Mouse (Mus musculus) CH12.LX (cell line): ENCODE results near the gene Olfr187. TPM values are rescaled to one million over a fixed set of nuclear protein-coding genes. Genes with fewer than 3 reads are reported as not detected.

Source experiments
- DNase-seq: peaks from one replicate; pipeline ENCODE4 v3.0.0-alpha.2; 2013; ENCODE audit errors: extremely low read depth
- H3K27ac ChIP-seq: 2 replicates; pipeline ENCODE4 v1.5.1; 2012; ENCODE audit warnings: low read depth, mild to moderate bottlenecking, control low read depth, moderate library complexity; ENCODE audit not compliant: insufficient read depth
- H3K27me3 ChIP-seq: replicated peaks from 2 replicates; pipeline ENCODE3; 2012; ENCODE audit warnings: inconsistent platforms
- H3K36me3 ChIP-seq, 2 experiments: replicated peaks in 1 of 2; 2 replicates each; pipeline versions ENCODE3 to v1.6.1; 2012; ENCODE audit warnings: inconsistent platforms in 1 of 2, low read length in 1 of 2, mild to moderate bottlenecking in 1 of 2, mixed read lengths in 1 of 2, moderate library complexity in 1 of 2; ENCODE audit not compliant: control insufficient read depth in 1 of 2, insufficient read depth in 1 of 2
- H3K4me1 ChIP-seq, 2 experiments: 2 replicates each; pipeline ENCODE4 v1.6.1; 2012; ENCODE audit warnings: inconsistent platforms in 1 of 2, moderate library complexity in 1 of 2; ENCODE audit not compliant: insufficient read depth in 2 of 2, control insufficient read depth in 1 of 2
- H3K4me2 ChIP-seq: 2 replicates; pipeline ENCODE4 v1.6.1; 2012; ENCODE audit warnings: low read depth, mild to moderate bottlenecking, control low read depth; ENCODE audit not compliant: poor library complexity, insufficient read depth, severe bottlenecking
- H3K4me3 ChIP-seq, 3 experiments: fragments of 150-350 bp in 1 of 3; sonication (generic) in 1 of 3; replicated peaks in 1 of 3; 2 replicates each; pipeline versions ENCODE3 to v1.5.1; 2011 to 2012; ENCODE audit warnings: low read depth in 2 of 3, low read length in 2 of 3, mild to moderate bottlenecking in 2 of 3, moderate library complexity in 2 of 3, control low read depth in 1 of 3, improper control_type of control experiment in 1 of 3, inconsistent platforms in 1 of 3, mixed read lengths in 1 of 3; ENCODE audit not compliant: poor library complexity in 1 of 3
- H3K79me2 ChIP-seq: replicated peaks from 2 replicates; pipeline ENCODE4 v1.6.1; 2012; ENCODE audit warnings: mild to moderate bottlenecking, moderate library complexity; ENCODE audit not compliant: control insufficient read depth, poor library complexity, insufficient read depth, severe bottlenecking; ENCODE audit errors: extremely low read depth
- H3K9ac ChIP-seq: 2 replicates; pipeline ENCODE4 v1.6.1; 2012; ENCODE audit warnings: low read depth, mild to moderate bottlenecking, control low read depth, moderate library complexity; ENCODE audit not compliant: insufficient read depth
- H3K9me3 ChIP-seq: replicated peaks from 2 replicates; pipeline ENCODE3; 2012; ENCODE audit warnings: low read length, inconsistent platforms, mixed read lengths
- CTCF ChIP-seq, 2 experiments: IDR thresholded peaks in 1 of 2; conservative IDR thresholded peaks in 1 of 2; 2 replicates each; pipeline ENCODE4 v1.5.1; 2011 to 2012; ENCODE audit warnings: low read depth in 2 of 2, low read length in 2 of 2, improper control_type of control experiment in 1 of 2, inconsistent platforms in 1 of 2, mild to moderate bottlenecking in 1 of 2, moderate library complexity in 1 of 2
- E2F4 ChIP-seq: IDR thresholded peaks from 2 replicates; pipeline ENCODE4 v1.6.1; 2011; ENCODE audit warnings: low read depth, low read length, improper control_type of control experiment; ENCODE audit not compliant: insufficient replicate concordance
- EP300 ChIP-seq: IDR thresholded peaks from 2 replicates; pipeline ENCODE4 v1.6.1; 2011; ENCODE audit warnings: low read length, improper control_type of control experiment
- HCFC1 ChIP-seq: IDR thresholded peaks from 2 replicates; pipeline ENCODE4 v1.6.1; 2012; ENCODE audit warnings: low read depth, mild to moderate bottlenecking, inconsistent platforms, low read length, improper control_type of control experiment
- JUN ChIP-seq: IDR thresholded peaks from 2 replicates; pipeline ENCODE4 v1.6.1; 2011; ENCODE audit warnings: low read depth, mild to moderate bottlenecking, low read length, improper control_type of control experiment, moderate library complexity; ENCODE audit not compliant: insufficient read depth
- JUND ChIP-seq: conservative IDR thresholded peaks from 2 replicates; pipeline ENCODE4 v1.6.1; 2011; ENCODE audit warnings: low read depth, low read length, improper control_type of control experiment
- MAFK ChIP-seq: IDR thresholded peaks from 2 replicates; pipeline ENCODE4 v1.6.1; 2011; ENCODE audit warnings: low read length, improper control_type of control experiment; ENCODE audit not compliant: insufficient replicate concordance
- MEF2A ChIP-seq: IDR thresholded peaks from 2 replicates; pipeline ENCODE4 v1.6.1; 2014; ENCODE audit warnings: low read depth, mild to moderate bottlenecking, inconsistent platforms, low read length, improper control_type of control experiment, borderline replicate concordance
- MYC ChIP-seq: IDR thresholded peaks from 2 replicates; pipeline ENCODE4 v1.6.1; 2011; ENCODE audit warnings: low read depth, mild to moderate bottlenecking, improper control_type of control experiment, low read length
- PAX5 ChIP-seq: IDR thresholded peaks from 2 replicates; pipeline ENCODE4 v1.6.1; 2012; ENCODE audit warnings: low read length, inconsistent platforms, mixed read lengths
- POLR2A ChIP-seq: IDR thresholded peaks from 2 replicates; pipeline ENCODE4 v1.6.1; 2011; ENCODE audit warnings: low read depth, mild to moderate bottlenecking, improper control_type of control experiment, low read length
- POLR2AphosphoS2 ChIP-seq: IDR thresholded peaks from 2 replicates; pipeline ENCODE4 v1.6.1; 2011; ENCODE audit warnings: low read depth, low read length, improper control_type of control experiment
- RAD21 ChIP-seq: IDR thresholded peaks from 2 replicates; pipeline ENCODE4 v1.6.1; 2011; ENCODE audit warnings: low read depth, mild to moderate bottlenecking, low read length, improper control_type of control experiment, moderate library complexity
- SIN3A ChIP-seq: IDR thresholded peaks from 2 replicates; pipeline ENCODE4 v1.6.1; 2012; ENCODE audit warnings: low read length, improper control_type of control experiment, inconsistent platforms
- TCF12 ChIP-seq: IDR thresholded peaks from 2 replicates; pipeline ENCODE4 v1.6.1; 2014; ENCODE audit warnings: low read depth, mild to moderate bottlenecking, inconsistent platforms, low read length, improper control_type of control experiment
- UBTF ChIP-seq: IDR thresholded peaks from 2 replicates; pipeline ENCODE4 v1.6.1; 2012; ENCODE audit warnings: low read depth, mild to moderate bottlenecking, inconsistent platforms, low read length, improper control_type of control experiment, moderate library complexity
- USF1 ChIP-seq: IDR thresholded peaks from 2 replicates; pipeline ENCODE4 v1.6.1; 2014; ENCODE audit warnings: low read depth, mild to moderate bottlenecking, inconsistent platforms, low read length, improper control_type of control experiment
- USF2 ChIP-seq: conservative IDR thresholded peaks from 2 replicates; pipeline ENCODE4 v1.6.1; 2011; ENCODE audit warnings: low read depth, low read length, improper control_type of control experiment
- ZKSCAN1 ChIP-seq: IDR thresholded peaks from 2 replicates; pipeline ENCODE4 v1.6.1; 2012; ENCODE audit warnings: low read depth, inconsistent platforms, low read length, improper control_type of control experiment, borderline replicate concordance
- ZNF384 ChIP-seq: IDR thresholded peaks from 2 replicates; pipeline ENCODE4 v1.6.1; 2012; ENCODE audit warnings: low read depth, low read length, improper control_type of control experiment, inconsistent platforms
- dilution Hi-C: fragments of 300-500 bp; cut with MboI; formaldehyde crosslinking; loops from 2 replicates; pipeline ENCODE4 v1.14.3; 2020; ENCODE audit warnings: low sequenced_read_pairs; ENCODE audit not compliant: extremely low pct_unique_long_range_greater_than_20kb, extremely low pct_ligation_motif_present
- in situ Hi-C: fragments of 300-500 bp; cut with MboI; formaldehyde crosslinking; loops from 3 replicates; pipeline ENCODE4 v1.14.3; 2019; ENCODE audit warnings: low sequenced_read_pairs, low pct_ligation_motif_present, low pct_unique_long_range_greater_than_20kb, mixed read lengths
- polyA plus RNA-seq: library from polyadenylated mRNA; unstranded; fragments of >175 nt; gene quantifications from 2 replicates; pipeline ENCODE4 v1.2.1, GENCODE M21; 2012; ENCODE audit warnings: low read depth; ENCODE audit not compliant: insufficient read length
- total RNA-seq, 2 experiments: library from RNA; depleted of rRNA; stranded (reverse); fragments of 300-350 nt in 1 of 2; fragments of >200 nt in 1 of 2; gene quantifications; 2 replicates each; pipeline ENCODE4 v1.2.3; 2012 to 2014

Gene Olfr187
- total and polyA plus RNA-seq, 3 experiments: not detected

DNA sequence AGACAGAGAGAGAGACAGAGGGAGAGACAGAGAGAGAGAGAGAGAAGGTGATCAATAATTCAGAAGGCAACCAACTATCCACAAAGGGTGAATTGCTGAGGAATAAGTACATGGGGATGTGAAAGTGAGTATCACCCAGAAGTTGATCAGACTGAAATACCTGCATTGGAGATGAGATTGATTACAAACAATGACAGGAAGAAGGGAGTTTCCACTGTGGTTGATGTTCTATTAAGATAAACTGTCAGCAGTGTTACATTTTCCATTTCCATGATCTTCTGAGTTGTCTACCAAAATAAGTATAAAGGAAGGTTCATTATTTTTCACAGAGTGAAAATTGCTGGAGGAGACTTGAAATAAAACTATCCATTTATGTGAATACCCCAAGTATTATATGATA lies 32.4 kb downstream of the Olfr187 start:
- Histone ChIP-seq H3K27me3 (no peaks in the 10 kb centered on the region), H3K9me3 (no peaks in the 10 kb centered on the region), H3K9ac (no peak overlapping the region), H3K4me1 (no peaks in the 10 kb centered on the region), H3K27ac (no peak overlapping the region), H3K36me3 (no peaks in the 10 kb centered on the region), H3K4me3 (no peak overlapping the region), H3K4me2 (no peak overlapping the region), H3K79me2 (no peaks in the 10 kb centered on the region)
- dilution Hi-C loops: no loop called here
- DNase-seq: no peak
- in situ Hi-C loops: no loop called here
- TF ChIP-seq MYC (no peak), HCFC1 (no peak), USF1 (no peak), EP300 (no peak), MEF2A (no peak), POLR2AphosphoS2 (no peak), CTCF (conservative IDR thresholded peaks at IDR 0.05 in 1 of 2, IDR thresholded peaks at IDR 0.05 in 1 of 2; ENCODE audit: low read depth in 2 of 2, low read length in 2 of 2) (no peak)

DNA sequence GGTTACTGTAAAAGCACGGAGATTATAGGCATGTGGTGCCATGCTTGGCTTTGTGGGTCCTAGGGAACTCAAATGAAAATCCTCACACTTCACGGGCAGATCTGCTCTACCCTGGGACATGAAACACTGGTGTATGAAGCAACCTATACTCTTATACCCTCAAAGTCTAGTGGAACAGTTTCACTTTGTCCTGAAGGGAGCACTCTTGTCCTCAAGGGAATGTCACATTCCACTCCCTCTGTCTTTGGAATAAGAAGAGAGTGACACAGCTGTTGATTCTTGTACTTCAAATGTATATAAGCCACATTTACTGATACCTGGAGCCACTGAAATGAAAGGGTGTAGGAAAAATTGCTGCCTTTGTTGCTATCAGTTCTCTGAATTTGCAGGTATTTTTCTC lies 44.5 kb downstream of the Olfr187 start, which contains the start of gene Olfr183:
Gene Olfr183, plus strand, starts transcription at position 301 of the 400 bp plus-strand sequence.
- no peaks in the 10 kb centered on the region for H3K79me2 ChIP-seq
- no peaks in the 10 kb centered on the region for H3K4me1 ChIP-seq
- no peaks in the 10 kb centered on the region for H3K9me3 ChIP-seq
- no peak within 1 kb of the TSS for H3K9ac ChIP-seq
- no peak for DNase-seq
- in situ Hi-C loops (no loop called here), dilution Hi-C loops (no loop called here)
- no peak within 1 kb of the TSS for H3K4me3 ChIP-seq
- no peak within 1 kb of the TSS for H3K4me2 ChIP-seq
- H3K36me3 ChIP-seq: no peaks in the 10 kb centered on the region
- H3K27ac ChIP-seq: no peak within 1 kb of the TSS
- no peaks in the 10 kb centered on the region for H3K27me3 ChIP-seq
- no peak for TF ChIP-seq POLR2A
- TF ChIP-seq PAX5: no peak
- no peak for TF ChIP-seq MYC
- TF ChIP-seq JUN: no peak
- no peak for TF ChIP-seq USF2
- TF ChIP-seq E2F4: no peak
- TF ChIP-seq EP300: no peak
- TF ChIP-seq JUND: no peak
- no peak for TF ChIP-seq ZKSCAN1
- no peak for TF ChIP-seq RAD21
- no peak for TF ChIP-seq MEF2A
- TF ChIP-seq UBTF: no peak
- no peak for TF ChIP-seq MAFK
- TF ChIP-seq ZNF384: no peak
- no peak for TF ChIP-seq TCF12
- TF ChIP-seq SIN3A: no peak

Other genes with a start within 250 kb of the Olfr187 start
- gene Olfr173, start 239.5 kb downstream of the Olfr187 start, total RNA-seq (2012; rRNA removed): not detected in 2 replicates
- not detected in 2 replicates for gene Olfr173, start 239.5 kb downstream of the Olfr187 start, total RNA-seq (2014; rRNA removed)
- not detected in 2 replicates for gene Olfr173, start 239.5 kb downstream of the Olfr187 start, polyA plus RNA-seq
- gene Olfr175-ps1, start 213.0 kb downstream of the Olfr187 start, total RNA-seq (2012; rRNA removed): 0.38 and 0.89 TPM in 2 replicates
- gene Olfr175-ps1, start 213.0 kb downstream of the Olfr187 start, total RNA-seq (2014; rRNA removed): 3.1 and 3.3 TPM in 2 replicates
- gene Olfr175-ps1, start 213.0 kb downstream of the Olfr187 start, polyA plus RNA-seq: 0.46 and 0.70 TPM in 2 replicates
- gene Olfr177, start 165.0 kb downstream of the Olfr187 start, total RNA-seq (2012; rRNA removed): not detected in 2 replicates
- gene Olfr177, start 165.0 kb downstream of the Olfr187 start, total RNA-seq (2014; rRNA removed): not detected in 2 replicates
- not detected in 2 replicates for gene Olfr177, start 165.0 kb downstream of the Olfr187 start, polyA plus RNA-seq
- gene Olfr178, start 147.7 kb downstream of the Olfr187 start, total RNA-seq (2012; rRNA removed): not detected in 2 replicates
- gene Olfr178, start 147.7 kb downstream of the Olfr187 start, total RNA-seq (2014; rRNA removed): not detected in 2 replicates
- gene Olfr178, start 147.7 kb downstream of the Olfr187 start, polyA plus RNA-seq: not detected in 2 replicates
- not detected in 2 replicates for gene Olfr181, start 111.0 kb downstream of the Olfr187 start, total RNA-seq (2012; rRNA removed)
- not detected in 2 replicates for gene Olfr181, start 111.0 kb downstream of the Olfr187 start, total RNA-seq (2014; rRNA removed)
- not detected in 2 replicates for gene Olfr181, start 111.0 kb downstream of the Olfr187 start, polyA plus RNA-seq
- not detected in 2 replicates for gene Olfr180, start 110.4 kb downstream of the Olfr187 start, total RNA-seq (2012; rRNA removed)
- gene Olfr180, start 110.4 kb downstream of the Olfr187 start, total RNA-seq (2014; rRNA removed): not detected in 2 replicates
- gene Olfr180, start 110.4 kb downstream of the Olfr187 start, polyA plus RNA-seq: not detected in 2 replicates
- not detected in 2 replicates for gene Olfr183, start 44.4 kb downstream of the Olfr187 start, total RNA-seq (2012; rRNA removed)
- not detected in 2 replicates for gene Olfr183, start 44.4 kb downstream of the Olfr187 start, total RNA-seq (2014; rRNA removed)
- not detected in 2 replicates for gene Olfr183, start 44.4 kb downstream of the Olfr187 start, polyA plus RNA-seq
- gene Olfr186, start 9.5 kb downstream of the Olfr187 start, total RNA-seq (2012; rRNA removed): not detected in 2 replicates
- gene Olfr186, start 9.5 kb downstream of the Olfr187 start, total RNA-seq (2014; rRNA removed): not detected in 2 replicates
- gene Olfr186, start 9.5 kb downstream of the Olfr187 start, polyA plus RNA-seq: not detected in 2 replicates
- gene Olfr190, start 38.2 kb upstream of the Olfr187 start, total RNA-seq (2012; rRNA removed): not detected in 2 replicates
- gene Olfr190, start 38.2 kb upstream of the Olfr187 start, total RNA-seq (2014; rRNA removed): not detected in 2 replicates
- gene Olfr190, start 38.2 kb upstream of the Olfr187 start, polyA plus RNA-seq: not detected in 2 replicates
- gene Olfr191, start 50.1 kb upstream of the Olfr187 start, total RNA-seq (2012; rRNA removed): not detected in 2 replicates
- not detected in 2 replicates for gene Olfr191, start 50.1 kb upstream of the Olfr187 start, total RNA-seq (2014; rRNA removed)
- gene Olfr191, start 50.1 kb upstream of the Olfr187 start, polyA plus RNA-seq: not detected in 2 replicates
- gene Olfr193, start 72.1 kb upstream of the Olfr187 start, total RNA-seq (2012; rRNA removed): not detected in 2 replicates
- not detected in 2 replicates for gene Olfr193, start 72.1 kb upstream of the Olfr187 start, total RNA-seq (2014; rRNA removed)
- gene Olfr193, start 72.1 kb upstream of the Olfr187 start, polyA plus RNA-seq: not detected in 2 replicates
- gene Olfr194, start 81.3 kb upstream of the Olfr187 start, total RNA-seq (2012; rRNA removed): not detected in 2 replicates
- not detected in 2 replicates for gene Olfr194, start 81.3 kb upstream of the Olfr187 start, total RNA-seq (2014; rRNA removed)
- gene Olfr194, start 81.3 kb upstream of the Olfr187 start, polyA plus RNA-seq: not detected in 2 replicates
- not detected in 2 replicates for gene Olfr195, start 107.3 kb upstream of the Olfr187 start, total RNA-seq (2012; rRNA removed)
- gene Olfr195, start 107.3 kb upstream of the Olfr187 start, total RNA-seq (2014; rRNA removed): not detected in 2 replicates
- not detected in 2 replicates for gene Olfr195, start 107.3 kb upstream of the Olfr187 start, polyA plus RNA-seq
- gene Olfr196, start 130.7 kb upstream of the Olfr187 start, total RNA-seq (2012; rRNA removed): not detected in 2 replicates
- gene Olfr196, start 130.7 kb upstream of the Olfr187 start, total RNA-seq (2014; rRNA removed): not detected in 2 replicates
- gene Olfr196, start 130.7 kb upstream of the Olfr187 start, polyA plus RNA-seq: not detected in 2 replicates
- not detected in 2 replicates for gene Olfr198, start 163.8 kb upstream of the Olfr187 start, total RNA-seq (2012; rRNA removed)
- gene Olfr198, start 163.8 kb upstream of the Olfr187 start, total RNA-seq (2014; rRNA removed): not detected in 2 replicates
- gene Olfr198, start 163.8 kb upstream of the Olfr187 start, polyA plus RNA-seq: not detected in 2 replicates
- not detected in 2 replicates for gene Olfr199, start 180.0 kb upstream of the Olfr187 start, total RNA-seq (2012; rRNA removed)
- gene Olfr199, start 180.0 kb upstream of the Olfr187 start, total RNA-seq (2014; rRNA removed): not detected in 2 replicates
- gene Olfr199, start 180.0 kb upstream of the Olfr187 start, polyA plus RNA-seq: not detected in 2 replicates
- not detected in 2 replicates for gene Olfr201, start 232.9 kb upstream of the Olfr187 start, total RNA-seq (2012; rRNA removed)
- not detected in 2 replicates for gene Olfr201, start 232.9 kb upstream of the Olfr187 start, total RNA-seq (2014; rRNA removed)
- gene Olfr201, start 232.9 kb upstream of the Olfr187 start, polyA plus RNA-seq: not detected in 2 replicates
- gene Olfr202, start 247.0 kb upstream of the Olfr187 start, total RNA-seq (2012; rRNA removed): not detected in 2 replicates
- not detected in 2 replicates for gene Olfr202, start 247.0 kb upstream of the Olfr187 start, total RNA-seq (2014; rRNA removed)
- not detected in 2 replicates for gene Olfr202, start 247.0 kb upstream of the Olfr187 start, polyA plus RNA-seq